Mouse (Mus musculus) lung, postnatal 0 days (tissue): ENCODE data around the gene Fam243. TPM values are rescaled to one million over a fixed set of nuclear protein-coding genes. Genes with fewer than 3 reads are reported as not detected.

Source experiments
- ATAC-seq: fragments of 200-750 bp; cut with Nextera tagmentation; 2 replicates; pipeline ENCODE4 v1.8.0; 2017; ENCODE audit warnings: moderate library complexity
- DNase-seq: peaks from one replicate; pipeline ENCODE4 v3.0.0-alpha.2; 2016; ENCODE audit warnings: low spot score
- H3K27ac ChIP-seq: fragments of 300-500 bp; sonication (generic); 2 replicates; pipeline ENCODE4 v1.5.1; 2014; ENCODE audit warnings: antibody characterized with exemption, mild to moderate bottlenecking, low read length, mixed read lengths
- H3K27me3 ChIP-seq: fragments of 300-500 bp; sonication (generic); replicated peaks from 2 replicates; pipeline ENCODE4 v1.6.1; 2014; ENCODE audit warnings: low read length, mixed read lengths; ENCODE audit not compliant: insufficient read depth
- H3K36me3 ChIP-seq: fragments of 300-500 bp; sonication (generic); 2 replicates; pipeline ENCODE4 v1.6.1; 2014; ENCODE audit warnings: low read length, mixed read lengths; ENCODE audit not compliant: insufficient read depth
- H3K4me1 ChIP-seq: fragments of 300-500 bp; sonication (generic); 2 replicates; pipeline ENCODE4 v1.6.1; 2014; ENCODE audit warnings: antibody characterized with exemption, low read depth, low read length, mixed read lengths; ENCODE audit not compliant: insufficient read depth
- H3K4me2 ChIP-seq: fragments of 300-500 bp; sonication (generic); replicated peaks from 2 replicates; pipeline ENCODE4 v1.6.1; 2014; ENCODE audit warnings: low read depth, mild to moderate bottlenecking, low read length, moderate library complexity, mixed read lengths
- H3K4me3 ChIP-seq: fragments of 300-500 bp; sonication (generic); 2 replicates; pipeline ENCODE4 v1.5.1; 2014; ENCODE audit warnings: low read depth, low read length
- H3K9ac ChIP-seq: fragments of 300-500 bp; sonication (generic); replicated peaks from 2 replicates; pipeline ENCODE4 v1.6.1; 2014; ENCODE audit warnings: low read depth, mild to moderate bottlenecking
- H3K9me3 ChIP-seq: fragments of 300-500 bp; sonication (generic); 2 replicates; pipeline ENCODE4 v1.6.1; 2016; ENCODE audit warnings: low read length, mixed read lengths
- CTCF ChIP-seq: IDR thresholded peaks from 2 replicates; pipeline ENCODE4 v1.5.1; 2016; ENCODE audit warnings: antibody characterized with exemption, mild to moderate bottlenecking
- EP300 ChIP-seq: IDR thresholded peaks from 2 replicates; pipeline ENCODE4 v1.6.1; 2016; ENCODE audit warnings: antibody characterized with exemption, mild to moderate bottlenecking, control low read depth
- WGBS: fragments of 180-500 bp; shearing (Covaris S2); extraction: QIAGEN DNeasy Blood & Tissue Kit; methylation state at CpG from one replicate; pipeline ENCODE4 v1.1.7; 2014; 5-methylcytosine and 5-hydroxymethylcytosine counted together
- polyA plus RNA-seq: library from polyadenylated mRNA; unstranded; fragments of >200 nt; fragmentation: Nextera tagmentation; extraction: Ambion mirVana; gene quantifications from 2 replicates; pipeline ENCODE4 v1.2.1, GENCODE M21; 2015

Fam243 gene
- polyA plus RNA-seq, 1 experiment from 2014 or later, result not detected

DNA sequence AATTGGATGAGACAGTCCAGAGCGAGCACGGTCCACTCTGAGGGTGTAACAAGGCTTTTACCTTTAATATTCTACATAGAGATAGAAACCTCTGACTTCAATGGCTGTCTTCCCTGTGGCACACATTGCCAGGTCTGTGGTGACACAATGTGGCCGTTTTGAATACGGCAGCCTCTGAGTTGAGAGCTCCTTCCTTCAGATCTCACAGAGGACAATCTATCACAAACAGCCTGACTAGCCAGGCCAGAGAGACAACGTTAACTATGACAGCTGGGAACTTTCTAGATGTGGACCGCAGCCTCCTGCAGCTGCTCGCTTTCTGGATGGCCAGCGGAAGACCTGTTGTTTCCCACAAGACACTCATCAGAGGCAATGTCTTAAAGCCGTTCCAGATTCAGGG, 32.5 kb downstream of the Fam243 start:
- TF ChIP-seq CTCF (peak; percentile 73), EP300 (no peak)
- ATAC-seq, result peak; percentile 46

GRCm38 (mm10) chr16:92286609-92287008, 34.6 kb downstream of the Fam243 start:
- Histone ChIP-seq H3K4me2 (no peak overlapping the region), H3K4me1 (0 out of 2 replicates have a peak, but pooled peaks cover 2% of the 10 kb centered on the region), H3K9me3 (no peaks in the 10 kb centered on the region), H3K27me3 (no peaks in the 10 kb centered on the region), H3K4me3 (no peak overlapping the region), H3K27ac (no peak overlapping the region), H3K9ac (no peak overlapping the region), H3K36me3 (no peaks in the 10 kb centered on the region)
- peak; percentile 41 for ATAC-seq
- TF ChIP-seq EP300, result no peak; the same call in 1 of the 2 replicates
- peak; percentile 93 for TF ChIP-seq CTCF
- 5% methylated on average over 7 of the region's 7 CpGs for WGBS
- DNase-seq, result peak; percentile 84

More for the DNA sequence above, 32.5 kb downstream of the Fam243 start:
- H3K4me3 ChIP-seq, result no peak overlapping the region
- 72% methylated on average over 9 of the region's 9 CpGs for WGBS
- H3K9me3 ChIP-seq, result no peaks in the 10 kb centered on the region
- no peak overlapping the region for H3K4me2 ChIP-seq
- peaks cover 2% of the 10 kb centered on the region; the same call in 1 of the 2 replicates for H3K4me1 ChIP-seq
- H3K9ac ChIP-seq, result no peak overlapping the region
- DNase-seq, result peak; percentile 67
- H3K27ac ChIP-seq, result no peak overlapping the region
- H3K27me3 ChIP-seq, result no peaks in the 10 kb centered on the region
- no peaks in the 10 kb centered on the region for H3K36me3 ChIP-seq

- ATAC-seq (no peak), DNase-seq (no peak)
- 21% methylated on average over 10 of the region's 10 CpGs for WGBS
- H3K36me3 ChIP-seq, result no peaks in the 10 kb centered on the region
- H3K27me3 ChIP-seq, result no peaks in the 10 kb centered on the region
- H3K4me2 ChIP-seq, result no peak overlapping the region
- TF ChIP-seq EP300 (no peak), CTCF (no peak)
- H3K27ac ChIP-seq, result no peak overlapping the region
- H3K4me3 ChIP-seq, result no peak overlapping the region
- H3K9me3 ChIP-seq, result no peaks in the 10 kb centered on the region
- no peak overlapping the region for H3K9ac ChIP-seq
- H3K4me1 ChIP-seq, result 0 out of 2 replicates have a peak, but pooled peaks cover 2% of the 10 kb centered on the region
Observed at GRCm38 (mm10) chr16:92285068-92285467, 36.2 kb downstream of the Fam243 start.

DNA sequence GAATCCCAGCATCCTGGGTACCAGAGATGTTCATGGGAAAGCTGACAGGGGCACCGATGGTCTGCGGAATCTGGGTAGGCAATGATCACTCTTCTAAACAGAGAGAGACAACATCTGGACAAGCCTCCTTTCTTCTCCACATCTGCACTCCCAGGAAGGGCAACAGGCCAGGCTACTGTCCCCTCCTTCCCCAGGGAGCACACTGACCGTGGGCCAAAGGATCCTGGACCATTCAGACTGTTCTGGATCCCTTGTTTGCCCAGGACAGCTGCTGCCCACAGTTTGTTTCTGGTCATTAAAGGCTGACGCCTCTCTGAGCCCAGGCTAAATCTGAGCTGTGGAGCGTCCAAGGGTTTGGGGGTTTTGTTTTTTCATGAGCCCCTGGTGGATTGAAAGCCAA, 38.6 kb downstream of the Fam243 start:
- H3K9me3 ChIP-seq, result no peaks in the 10 kb centered on the region
- 82% methylated on average over 5 of the region's 5 CpGs for WGBS
- H3K27ac ChIP-seq, result no peak overlapping the region
- no peak overlapping the region for H3K4me3 ChIP-seq
- H3K36me3 ChIP-seq, result no peaks in the 10 kb centered on the region
- H3K9ac ChIP-seq, result no peak overlapping the region
- DNase-seq, result no peak
- H3K4me1 ChIP-seq, result 0 out of 2 replicates have a peak, but pooled peaks cover 2% of the 10 kb centered on the region
- no peak for ATAC-seq
- no peak overlapping the region for H3K4me2 ChIP-seq
- TF ChIP-seq CTCF, result no peak
- TF ChIP-seq EP300, result no peak
- H3K27me3 ChIP-seq, result no peaks in the 10 kb centered on the region

- 60% methylated on average over 4 of the region's 4 CpGs for WGBS
- peak; percentile 44 for DNase-seq
- no peak overlapping the region for H3K4me2 ChIP-seq
Observed at GRCm38 (mm10) chr16:92275526-92275925, 45.7 kb downstream of the Fam243 start.

DNA sequence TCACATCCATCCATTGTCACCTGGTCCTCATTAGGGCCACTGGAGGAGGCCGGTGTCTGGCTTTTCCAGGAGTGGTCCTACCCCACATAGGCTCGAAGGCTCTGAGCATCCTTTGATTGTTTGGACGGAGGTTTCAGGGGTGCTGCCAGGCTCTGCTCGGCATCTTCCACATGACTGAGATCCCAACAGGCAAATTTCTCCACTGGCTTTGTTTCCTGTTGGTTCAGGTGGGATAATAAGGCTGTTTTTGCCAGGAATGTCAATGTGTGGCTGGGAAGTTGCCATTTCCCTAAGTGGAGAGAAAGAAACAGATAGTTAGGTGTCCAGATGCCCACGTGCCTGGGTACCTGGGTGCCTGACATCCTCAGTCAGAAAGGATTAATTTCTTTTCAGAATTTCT, 46.7 kb downstream of the Fam243 start:
- WGBS, result 86% methylated on average over 5 of the region's 5 CpGs

More at GRCm38 (mm10) chr16:92275526-92275925, 45.7 kb downstream of the Fam243 start:
- H3K27ac ChIP-seq, result no peak overlapping the region
- no peaks in the 10 kb centered on the region for H3K9me3 ChIP-seq
- 0 out of 2 replicates have a peak, but pooled peaks cover 3% of the 10 kb centered on the region for H3K4me1 ChIP-seq
- H3K36me3 ChIP-seq, result no peaks in the 10 kb centered on the region
- no peak overlapping the region for H3K4me3 ChIP-seq
- H3K9ac ChIP-seq, result no peak overlapping the region
- no peaks in the 10 kb centered on the region for H3K27me3 ChIP-seq
- ATAC-seq, result peak; percentile 26; the same call in 1 of the 2 replicates
- no peak for TF ChIP-seq CTCF
- no peak for TF ChIP-seq EP300

More for the DNA sequence above, 46.7 kb downstream of the Fam243 start:
- 0 out of 2 replicates have a peak, but pooled peaks cover 3% of the 10 kb centered on the region for H3K4me1 ChIP-seq
- ATAC-seq, result no peak
- no peak overlapping the region for H3K9ac ChIP-seq
- DNase-seq, result no peak
- H3K36me3 ChIP-seq, result no peaks in the 10 kb centered on the region
- no peak overlapping the region for H3K4me2 ChIP-seq
- no peaks in the 10 kb centered on the region for H3K9me3 ChIP-seq
- no peak overlapping the region for H3K4me3 ChIP-seq
- no peaks in the 10 kb centered on the region for H3K27me3 ChIP-seq
- H3K27ac ChIP-seq, result no peak overlapping the region
- TF ChIP-seq EP300 (no peak), CTCF (no peak)

Other genes with a start within 250 kb of the Fam243 start
- 31.6 and 47.5 TPM in 2 replicates for gene Kcne2, start 29.1 kb downstream of the Fam243 start, polyA plus RNA-seq
- gene Smim11, start 20.2 kb downstream of the Fam243 start, polyA plus RNA-seq, result 131 and 132 TPM in 2 replicates
- 0.14 TPM in 1 of 2 replicates, not detected in the other for gene Kcne1, start 38.0 kb upstream of the Fam243 start, polyA plus RNA-seq
- gene Rcan1, start 149.4 kb upstream of the Fam243 start, polyA plus RNA-seq, result 54.7 and 56.1 TPM in 2 replicates
- 14.5 and 16.4 TPM in 2 replicates for gene Clic6, start 164.3 kb upstream of the Fam243 start, polyA plus RNA-seq